Mouse (Mus musculus): ENCODE results near the gene Ripor2.

The Ripor2 gene

DNA sequence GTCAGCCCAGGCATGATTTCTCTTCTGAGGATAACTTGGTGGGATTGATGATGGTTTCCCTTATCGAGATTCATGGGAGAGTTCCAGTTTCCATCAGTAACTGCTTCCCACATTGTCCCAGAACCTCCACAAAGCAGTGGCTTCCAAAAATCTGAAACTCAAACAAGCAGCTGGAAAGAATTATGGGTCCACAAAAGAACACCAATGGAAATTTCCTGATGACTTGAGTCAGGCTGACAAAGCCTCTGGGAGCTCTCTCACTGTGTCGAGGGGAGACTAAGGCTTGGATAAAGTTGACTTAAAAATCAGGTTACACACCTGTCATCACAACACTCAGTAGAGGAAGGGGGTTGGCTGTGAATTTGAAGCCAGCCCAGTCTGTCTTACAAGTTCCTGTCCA, 67.1 kb downstream of the Ripor2 start:
- no peak for DNase-seq

- no peak for DNase-seq
Measured at GRCm38 (mm10) chr13:24651018-24651417, 69.0 kb downstream of the Ripor2 start.

DNA sequence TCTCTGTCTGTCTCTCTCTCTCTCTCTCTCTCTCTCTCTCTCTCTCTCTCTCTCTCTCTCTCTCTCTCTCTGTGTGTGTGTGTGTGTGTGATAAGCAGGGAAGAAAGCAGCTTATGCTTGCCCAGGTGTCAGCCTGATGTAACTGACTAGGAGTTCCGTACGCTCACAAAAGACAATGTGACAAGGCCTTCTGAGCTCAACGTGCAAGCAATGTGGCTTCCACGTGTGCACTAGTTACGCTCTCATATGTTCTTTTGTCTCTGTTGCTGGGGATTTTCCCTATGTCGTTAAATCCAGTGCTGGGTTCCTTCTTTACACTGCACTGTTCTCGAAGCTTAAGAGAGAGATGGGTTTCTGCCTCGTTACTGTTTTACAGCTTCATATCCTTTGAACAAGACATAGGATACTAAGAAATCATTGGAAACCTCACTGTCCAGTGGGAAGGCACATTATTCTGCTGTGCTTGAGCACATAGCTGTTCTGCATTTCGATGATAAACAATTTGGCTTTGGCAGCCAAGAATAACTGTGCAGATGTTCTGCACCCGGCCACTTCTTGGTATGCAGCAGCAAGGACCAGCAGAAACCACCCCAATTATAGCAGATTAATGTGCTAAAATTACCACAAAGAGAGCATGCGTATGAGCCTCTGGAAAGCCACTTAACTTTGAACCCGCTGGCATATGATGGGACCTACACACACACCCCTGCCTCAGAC, 73.1 kb downstream of the Ripor2 start:
- peak; percentile 33 to 34 for DNase-seq

DNA sequence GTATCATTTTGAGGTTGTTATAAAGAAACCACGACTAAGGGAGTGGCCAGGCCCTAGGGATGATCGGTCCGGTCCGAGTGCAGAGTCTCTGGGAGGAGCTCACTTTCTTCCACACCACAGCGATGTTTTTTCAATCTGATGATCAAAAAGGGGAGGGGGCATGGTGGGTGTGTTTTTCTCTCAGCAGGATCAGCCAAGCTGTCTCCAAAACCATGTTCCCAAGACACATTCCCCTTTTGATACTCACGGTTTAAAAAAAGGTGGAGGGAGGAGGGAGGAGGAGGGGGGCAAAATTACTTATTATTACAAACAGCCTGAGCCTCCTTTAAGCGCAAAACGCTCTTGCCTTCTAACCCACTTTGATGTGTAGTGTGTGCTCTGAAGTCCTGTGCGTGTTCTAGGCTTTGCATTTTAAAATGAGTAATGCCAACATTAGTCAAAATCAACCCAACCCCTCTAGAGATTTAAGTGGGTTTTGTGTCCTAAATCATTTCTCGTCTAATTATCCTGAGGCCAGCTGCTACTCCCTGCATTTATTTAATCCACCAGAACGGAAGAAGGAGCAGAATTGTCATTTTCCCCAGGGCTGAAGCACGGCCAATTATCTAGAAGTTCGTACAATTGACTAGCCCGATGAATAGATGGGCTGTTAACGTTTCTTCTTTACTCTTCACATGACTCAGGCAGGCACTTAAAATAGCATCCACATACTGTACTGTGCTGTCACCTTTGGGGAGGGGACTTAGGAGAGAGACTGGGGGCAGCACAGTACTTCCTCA, 74.9 kb downstream of the Ripor2 start:
- no peak for DNase-seq

GRCm38 (mm10) chr13:24666763-24667162, 84.8 kb downstream of the Ripor2 start:
- DNase-seq, result no peak

GRCm38 (mm10) chr13:24668556-24668955, 86.6 kb downstream of the Ripor2 start:
- DNase-seq, result no peak

GRCm38 (mm10) chr13:24670676-24671075, 88.7 kb downstream of the Ripor2 start:
- DNase-seq, result no peak

DNA sequence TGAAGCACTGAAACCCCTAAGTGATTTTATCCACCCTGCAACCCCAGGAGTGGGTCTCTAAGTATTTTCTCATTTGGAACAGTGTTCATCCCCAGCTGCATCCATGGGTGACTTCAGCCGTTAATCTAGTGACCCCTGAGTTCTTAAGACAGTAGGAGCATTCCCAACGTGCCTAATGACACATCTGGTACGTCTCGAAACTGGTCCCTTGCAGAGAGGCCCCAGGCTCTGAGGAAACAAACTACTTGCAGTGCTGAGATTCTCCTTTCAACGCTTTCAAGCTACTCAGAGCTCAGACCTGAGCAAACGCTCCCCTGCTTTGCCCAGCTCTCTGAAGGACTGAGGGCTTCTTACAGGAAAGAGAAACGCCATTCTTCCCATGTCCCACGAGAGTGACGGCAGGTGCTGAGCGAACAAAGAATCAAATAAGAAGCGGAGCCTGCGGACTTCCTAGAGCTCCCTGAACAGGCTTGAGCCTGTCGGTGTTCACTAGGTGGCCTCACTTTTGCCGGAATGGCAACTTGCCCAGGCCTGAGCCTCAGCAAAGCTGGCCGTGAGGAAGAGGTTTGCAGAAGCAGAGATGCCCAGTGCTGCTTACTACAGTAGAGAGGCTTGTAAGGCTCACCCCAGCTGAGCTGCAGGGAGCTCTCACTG, 97.2 kb downstream of the Ripor2 start:
- DNase-seq, result no peak

- no peak for DNase-seq
Measured at GRCm38 (mm10) chr13:24680951-24681350, 99.0 kb downstream of the Ripor2 start.

- peak; percentile 28 to 29 for DNase-seq
Measured at GRCm38 (mm10) chr13:24682346-24682745, 100.4 kb downstream of the Ripor2 start.

- DNase-seq, result peak in 1 of 2 experiments; percentile 21
Measured at GRCm38 (mm10) chr13:24684503-24684902, 102.5 kb downstream of the Ripor2 start.

GRCm38 (mm10) chr13:24685846-24686245, 103.9 kb downstream of the Ripor2 start:
- no peak for DNase-seq

DNA sequence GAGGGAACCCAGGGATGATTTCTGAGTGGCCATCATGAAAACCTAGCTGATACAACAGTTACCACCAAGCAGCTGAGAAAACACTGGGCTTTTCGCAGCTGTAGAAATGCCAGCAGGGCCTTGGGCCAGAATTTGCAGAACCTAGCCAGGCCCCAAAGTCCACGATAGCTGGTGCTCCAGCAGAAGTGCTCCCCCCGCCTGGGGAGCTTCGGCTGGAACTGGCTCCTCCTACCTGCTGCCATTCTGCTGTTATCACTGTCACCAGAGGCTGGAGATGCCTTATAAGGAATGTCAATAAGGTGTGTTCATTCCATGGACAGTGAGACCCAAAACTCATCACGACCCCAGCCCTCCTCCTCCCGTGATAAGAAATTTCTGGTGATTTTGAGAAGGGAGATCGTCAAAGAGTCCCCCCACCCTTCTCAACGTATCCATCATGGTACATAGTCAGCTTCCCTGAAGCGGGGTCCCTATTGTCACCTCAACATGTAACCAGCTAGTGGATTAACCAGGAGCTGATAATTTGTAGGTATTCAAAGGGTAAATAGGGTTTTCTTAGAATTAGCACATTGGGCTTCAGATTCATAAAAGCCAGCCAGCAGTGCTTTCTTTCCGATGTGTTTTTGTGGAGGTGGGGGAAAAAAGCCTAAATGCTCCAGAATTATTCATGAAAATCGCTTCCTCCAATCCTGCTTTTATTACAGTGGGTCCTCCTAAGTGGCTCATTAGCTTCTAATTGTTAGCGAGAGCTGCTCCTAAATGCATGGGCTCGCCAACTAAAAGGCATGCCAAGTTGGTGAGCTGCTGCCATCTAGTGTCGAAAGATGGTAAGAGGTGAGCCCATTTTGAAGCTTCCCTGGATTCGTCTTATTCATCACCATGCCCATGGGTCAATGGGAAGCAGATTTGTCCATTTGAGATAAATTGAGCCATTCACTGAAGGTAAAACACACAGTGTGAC, 105.0 kb downstream of the Ripor2 start:
- peak; percentile 76 to 79 for DNase-seq

GRCm38 (mm10) chr13:24693312-24693711, 111.3 kb downstream of the Ripor2 start:
- DNase-seq, result no peak

- DNase-seq, result no peak
Measured at GRCm38 (mm10) chr13:24698746-24699145, 116.8 kb downstream of the Ripor2 start.

GRCm38 (mm10) chr13:24702128-24702527, 120.1 kb downstream of the Ripor2 start:
- DNase-seq, result no peak

DNA sequence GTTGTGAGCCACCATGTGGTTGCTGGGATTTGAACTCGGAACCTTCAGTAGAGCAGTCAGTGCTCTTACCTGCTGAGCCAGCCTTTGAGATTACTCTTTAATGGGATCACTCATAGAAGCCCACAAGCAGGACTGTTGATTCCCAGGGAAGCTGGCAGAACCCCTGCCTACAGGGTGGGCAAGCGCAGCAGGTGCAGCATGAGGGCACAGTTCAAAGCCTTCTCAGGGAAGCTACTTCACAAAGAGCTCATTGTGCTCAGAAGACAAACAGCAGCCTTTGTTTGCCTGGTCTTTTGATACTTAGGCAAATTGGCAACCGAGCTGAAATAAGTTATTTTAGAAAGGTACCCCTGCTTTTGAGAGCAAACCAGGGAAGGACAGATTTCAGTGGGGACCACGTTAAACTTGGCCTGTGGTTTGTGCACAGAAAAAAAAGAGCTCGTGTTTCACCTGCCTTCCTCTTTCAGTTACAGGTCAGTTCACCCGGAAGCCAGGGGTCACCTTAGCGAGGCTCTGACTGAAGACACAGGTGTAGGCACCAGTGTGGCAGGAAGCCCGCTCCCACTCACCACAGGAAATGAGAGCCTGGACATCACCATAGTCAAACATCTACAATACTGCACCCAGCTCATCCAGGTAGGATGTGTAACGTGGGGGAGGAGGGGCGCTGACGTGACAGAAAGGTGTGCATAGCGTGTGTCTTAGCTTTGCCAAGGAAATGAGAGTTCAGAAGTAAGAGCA, 127.8 kb downstream of the Ripor2 start:
- DNase-seq, result no peak

GRCm38 (mm10) chr13:24710968-24711367, 129.0 kb downstream of the Ripor2 start:
- no peak for DNase-seq

DNA sequence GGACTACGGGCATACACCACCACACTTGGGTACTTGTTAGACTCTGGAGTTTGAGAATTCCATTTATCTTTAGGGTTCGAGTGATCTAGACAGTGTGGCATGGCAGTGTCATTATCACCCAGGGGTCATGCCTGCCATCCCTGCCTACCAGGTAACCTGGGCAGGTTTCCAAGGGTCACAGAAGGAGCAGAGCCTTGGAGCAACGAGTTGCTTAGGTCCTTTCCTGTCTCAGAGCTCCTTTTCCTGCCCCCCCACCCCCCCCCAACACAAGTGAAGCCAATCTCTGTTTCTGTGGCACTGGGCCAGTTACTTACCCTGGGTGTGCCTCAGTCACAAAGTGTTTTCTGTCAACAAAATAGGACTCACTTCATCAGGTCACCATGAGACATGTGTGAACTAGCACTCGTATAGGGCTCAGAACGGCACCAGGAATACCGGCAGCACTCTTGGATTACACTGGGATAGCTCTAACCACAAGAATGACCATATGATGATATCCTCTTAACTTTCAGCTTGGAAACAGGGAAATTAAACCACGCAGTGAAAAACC, 130.7 kb downstream of the Ripor2 start:
- no peak for DNase-seq

DNA sequence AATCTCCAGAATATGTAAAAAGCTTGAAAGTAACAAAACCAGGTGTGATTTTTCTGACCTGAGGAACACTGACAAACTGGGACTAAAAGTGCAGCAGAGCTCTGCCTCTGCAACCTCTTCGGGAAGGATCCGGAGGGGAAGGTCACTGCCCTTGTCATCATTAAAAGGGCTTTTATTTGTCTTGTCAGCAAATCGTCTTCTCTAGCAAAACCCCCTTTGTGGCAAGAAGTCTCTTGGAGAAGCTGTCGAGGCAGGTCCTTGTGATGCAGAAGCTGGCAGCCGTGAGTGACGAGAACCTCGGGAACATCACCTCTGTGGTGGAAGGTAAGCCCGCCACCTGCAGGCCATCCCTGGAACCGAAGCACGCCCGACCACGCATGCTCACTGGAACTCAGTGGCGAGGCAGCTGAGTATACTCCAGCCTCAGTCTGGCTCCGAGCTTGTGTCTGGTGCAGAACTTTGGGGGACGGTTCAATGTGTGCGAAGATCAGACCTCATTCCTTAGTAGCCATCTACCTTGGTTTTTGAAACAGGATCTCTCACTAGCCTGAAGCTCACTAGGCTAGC, 131.5 kb downstream of the Ripor2 start:
- DNase-seq, result peak; percentile 71

DNA sequence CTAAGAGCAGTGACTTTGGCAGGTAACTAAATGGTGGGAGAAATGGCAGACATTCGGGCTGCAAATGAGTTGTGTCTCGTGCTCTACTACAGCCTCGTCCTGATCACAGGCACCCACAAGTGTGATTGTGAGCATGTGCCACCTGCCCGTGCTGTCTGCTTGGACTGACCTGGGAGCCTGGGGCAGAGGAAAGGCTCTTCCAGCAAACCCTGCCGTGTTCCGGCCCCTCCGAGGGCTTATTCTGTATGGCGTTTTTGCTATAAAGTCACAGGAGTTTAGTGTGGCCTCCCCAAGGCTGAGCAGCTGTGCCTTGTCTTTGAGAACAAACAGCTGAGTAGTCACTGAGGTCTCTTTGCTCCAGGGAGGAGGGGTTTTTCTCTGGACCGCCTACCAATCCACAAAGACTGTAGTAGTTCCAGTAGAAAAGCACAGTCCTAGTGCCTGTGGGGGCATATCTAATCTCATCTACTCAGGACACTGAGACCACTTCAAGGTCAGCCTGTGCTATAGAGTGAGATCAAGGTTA, 132.4 kb downstream of the Ripor2 start:
- no peak for DNase-seq
